In genomic region chr14:53637664-53638063, GRCm38 (mm10) we compare ENCODE assay signal across 8 mouse cellular contexts.
DNase-seq lines count a peak whose midpoint lies in the region; ATAC-seq and TF ChIP-seq lines count a peak whose summit lies in the region.
"Not testable (repeated sequence)": the region's sequence is repeated elsewhere in the genome, so short reads cannot be mapped to it uniquely, and the experiment has no call there.

No protein-coding gene starts in this region.

- peak; percentile 73 for DNase-seq in CD4-positive, CD25-positive, alpha-beta regulatory T cell, adult 2 months (ENCODE audit: low read depth, low spot score)
- peak; percentile 24 for DNase-seq in adrenal gland, postnatal 10 days
- peak; percentile 60 for DNase-seq in embryo, embryonic 10.5 days (ENCODE audit: low spot score)
- DNase-seq in heart, postnatal 0 days (ENCODE audit: low spot score) = peak; percentile 10
- peak; percentile 15 for DNase-seq in kidney, postnatal 10 days
- DNase-seq in liver, postnatal 0 days = peak; percentile 21
- peak; percentile 71 for DNase-seq in thymus, postnatal 25 days

- TF ChIP-seq CTCF in heart, postnatal 0 days (IDR thresholded peaks at IDR 0.05; ENCODE audit: low read depth) = peak; percentile 45
- TF ChIP-seq CTCF in liver, postnatal 0 days (IDR thresholded peaks at IDR 0.05; ENCODE audit: low read depth) = peak; percentile 44

- H3K9me3 ChIP-seq in heart, postnatal 0 days (replicated peaks; ENCODE audit: control insufficient read depth, low read length); liver, postnatal 0 days (ENCODE audit: low read length); neural tube, embryonic 14.5 days (ENCODE audit: control insufficient read depth, low read length): not testable (repeated sequence)

- H3K4me2 ChIP-seq in heart, postnatal 0 days (ENCODE audit: low read depth, low read length); liver, postnatal 0 days (ENCODE audit: low read depth, low read length); neural tube, embryonic 14.5 days (ENCODE audit: low read depth, low read length): not testable (repeated sequence)

- not testable (repeated sequence) for H3K27ac ChIP-seq in heart, postnatal 0 days (ENCODE audit: low read depth); liver, postnatal 0 days (ENCODE audit: low read depth); neural tube, embryonic 14.5 days (ENCODE audit: low read depth, low read length)

- H3K4me1 ChIP-seq in heart, postnatal 0 days (ENCODE audit: control insufficient read depth, insufficient read depth); liver, postnatal 0 days (ENCODE audit: insufficient read depth); neural tube, embryonic 14.5 days (ENCODE audit: control insufficient read depth, insufficient read depth, low read length): not testable (repeated sequence)

- not testable (repeated sequence) for ATAC-seq in heart, postnatal 0 days (ENCODE audit: insufficient read depth, low read depth); liver, postnatal 0 days
- ATAC-seq in neural tube, embryonic 14.5 days (ENCODE audit: low read depth) = peak; percentile 49; the same call in 1 of the 2 replicates

- TF ChIP-seq EP300 in heart, postnatal 0 days (IDR thresholded peaks at IDR 0.05; ENCODE audit: low read depth); liver, postnatal 0 days (IDR thresholded peaks at IDR 0.05; ENCODE audit: low read depth): not testable (repeated sequence)

- WGBS in heart, postnatal 0 days = 80% methylated on average over 1 of the region's 1 CpGs
- 63% methylated on average over 1 of the region's 1 CpGs for WGBS in liver, postnatal 0 days (ENCODE audit: insufficient replicate concordance)
- 83% methylated on average over 1 of the region's 1 CpGs for WGBS in neural tube, embryonic 14.5 days

- H3K36me3 ChIP-seq in heart, postnatal 0 days (replicated peaks; ENCODE audit: control insufficient read depth, insufficient read depth, low read length); liver, postnatal 0 days (replicated peaks; ENCODE audit: insufficient read depth, low read length); neural tube, embryonic 14.5 days (ENCODE audit: control insufficient read depth, insufficient read depth, low read length): not testable (repeated sequence)

- not testable (repeated sequence) for H3K9ac ChIP-seq in heart, postnatal 0 days (replicated peaks; ENCODE audit: low read depth, low read length); liver, postnatal 0 days (replicated peaks); neural tube, embryonic 14.5 days (replicated peaks; ENCODE audit: low read depth, low read length)

- H3K4me3 ChIP-seq in heart, postnatal 0 days (ENCODE audit: low read depth, low read length); liver, postnatal 0 days (ENCODE audit: low read depth, low read length); neural tube, embryonic 14.5 days (ENCODE audit: low read depth, low read length): not testable (repeated sequence)

- H3K27me3 ChIP-seq in heart, postnatal 0 days (ENCODE audit: control insufficient read depth, insufficient read depth, low read length); liver, postnatal 0 days (ENCODE audit: insufficient read depth, low read length); neural tube, embryonic 14.5 days (ENCODE audit: control insufficient read depth, insufficient read depth, low read length): not testable (repeated sequence)

Comparison
In these comparisons a context has a peak if more than half of its experiments do, and no peak if none do; other contexts are left out.
1. DNase-seq: peak in every context shown above with its lines; median percentile 73 in CD4-positive, CD25-positive, alpha-beta regulatory T cell, adult 2 months; 71 in thymus, postnatal 25 days; 60 in embryo, embryonic 10.5 days; 24 in adrenal gland, postnatal 10 days; 21 in liver, postnatal 0 days; 15 in kidney, postnatal 10 days; 10 in heart, postnatal 0 days.